Mouse (Mus musculus) retina, postnatal 7 days (tissue): ENCODE data around the gene Lsp1.

Experiments
- DNase-seq: peaks from one replicate; pipeline ENCODE4 v3.0.0-alpha.2; 2012; ENCODE audit warnings: low read depth, low spot score

Lsp1 gene

GRCm38 (mm10) chr7:142505942-142506341 lies 45.3 kb downstream of the Lsp1 start:
- DNase-seq: no peak

- DNase-seq: no peak
Observed at GRCm38 (mm10) chr7:142506501-142506900, 45.9 kb downstream of the Lsp1 start.

- DNase-seq: no peak
Observed at GRCm38 (mm10) chr7:142507453-142507852, 46.8 kb downstream of the Lsp1 start.

GRCm38 (mm10) chr7:142509518-142509917 lies 48.9 kb downstream of the Lsp1 start:
- no peak for DNase-seq

- no peak for DNase-seq
Observed at GRCm38 (mm10) chr7:142510021-142510777, 49.6 kb downstream of the Lsp1 start.

GRCm38 (mm10) chr7:142514048-142514447 lies 53.4 kb downstream of the Lsp1 start:
- no peak for DNase-seq

- DNase-seq: no peak
Observed at GRCm38 (mm10) chr7:142516221-142516978, 55.8 kb downstream of the Lsp1 start.

- no peak for DNase-seq
Observed at GRCm38 (mm10) chr7:142517531-142517930, 56.9 kb downstream of the Lsp1 start.

- DNase-seq: no peak
Observed at GRCm38 (mm10) chr7:142520331-142520730, 59.7 kb downstream of the Lsp1 start.

- DNase-seq: no peak
Observed at GRCm38 (mm10) chr7:142522352-142522751, 61.7 kb downstream of the Lsp1 start.

GRCm38 (mm10) chr7:142523200-142523990 lies 62.8 kb downstream of the Lsp1 start:
- no peak for DNase-seq

GRCm38 (mm10) chr7:142525342-142526178 lies 65.0 kb downstream of the Lsp1 start:
- DNase-seq: no peak

- DNase-seq: no peak
Observed at GRCm38 (mm10) chr7:142529350-142529749, 68.7 kb downstream of the Lsp1 start.

GRCm38 (mm10) chr7:142531973-142532521 lies 71.4 kb downstream of the Lsp1 start:
- no peak for DNase-seq

GRCm38 (mm10) chr7:142532671-142533058 lies 72.1 kb downstream of the Lsp1 start, which contains the start of gene Mrpl23:
Gene Mrpl23, plus strand, starts transcription at chr7:142532686.
- DNase-seq: no peak

- peak; percentile 78 for DNase-seq
Observed at GRCm38 (mm10) chr7:142533059-142533855, 72.6 kb downstream of the Lsp1 start.

GRCm38 (mm10) chr7:142535116-142535515 lies 74.5 kb downstream of the Lsp1 start:
- no peak for DNase-seq

- DNase-seq: no peak
Observed at GRCm38 (mm10) chr7:142535832-142536231, 75.2 kb downstream of the Lsp1 start.

GRCm38 (mm10) chr7:142537181-142537580 lies 76.6 kb downstream of the Lsp1 start:
- DNase-seq: no peak

- DNase-seq: peak; percentile 64
Observed at GRCm38 (mm10) chr7:142537879-142538278, 77.3 kb downstream of the Lsp1 start.
